Mouse (Mus musculus) layer of hippocampus, postnatal 36 days (tissue): ENCODE data around the gene Bnc2. TPM values are rescaled to one million over a fixed set of nuclear protein-coding genes. Genes with fewer than 3 reads are reported as not detected.

Source experiments
- DNase-seq, 2 experiments: peaks; one replicate each; pipeline ENCODE4 v3.0.0; 2022
- total RNA-seq, 2 experiments: library from RNA; stranded (reverse); gene quantifications; 2 replicates each; pipeline ENCODE4 v1.2.3; 2021

Gene Bnc2
- total RNA-seq, 2 experiments from 2014 or later: 0.92 to 1.9 TPM

DNA sequence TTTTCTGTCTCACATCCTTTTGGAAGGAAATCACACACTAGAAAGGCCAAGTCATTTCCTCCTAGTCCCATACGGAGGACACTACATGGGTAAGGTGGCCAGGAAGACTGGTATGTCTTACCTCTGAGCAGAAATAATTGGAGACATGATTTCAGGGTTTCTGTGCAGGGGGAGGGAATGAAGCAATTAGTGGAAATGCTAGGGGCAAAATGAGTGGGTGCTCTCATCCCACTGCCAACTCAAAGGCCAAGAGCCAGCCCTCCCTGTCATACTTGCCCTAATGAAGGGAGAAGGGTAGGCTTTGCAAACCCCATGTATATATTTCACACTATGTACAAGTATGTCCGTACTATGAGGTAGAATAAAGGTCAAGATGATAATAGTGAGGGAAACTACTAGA lies 263.6 kb downstream of the Bnc2 start:
- no peak for DNase-seq

DNA sequence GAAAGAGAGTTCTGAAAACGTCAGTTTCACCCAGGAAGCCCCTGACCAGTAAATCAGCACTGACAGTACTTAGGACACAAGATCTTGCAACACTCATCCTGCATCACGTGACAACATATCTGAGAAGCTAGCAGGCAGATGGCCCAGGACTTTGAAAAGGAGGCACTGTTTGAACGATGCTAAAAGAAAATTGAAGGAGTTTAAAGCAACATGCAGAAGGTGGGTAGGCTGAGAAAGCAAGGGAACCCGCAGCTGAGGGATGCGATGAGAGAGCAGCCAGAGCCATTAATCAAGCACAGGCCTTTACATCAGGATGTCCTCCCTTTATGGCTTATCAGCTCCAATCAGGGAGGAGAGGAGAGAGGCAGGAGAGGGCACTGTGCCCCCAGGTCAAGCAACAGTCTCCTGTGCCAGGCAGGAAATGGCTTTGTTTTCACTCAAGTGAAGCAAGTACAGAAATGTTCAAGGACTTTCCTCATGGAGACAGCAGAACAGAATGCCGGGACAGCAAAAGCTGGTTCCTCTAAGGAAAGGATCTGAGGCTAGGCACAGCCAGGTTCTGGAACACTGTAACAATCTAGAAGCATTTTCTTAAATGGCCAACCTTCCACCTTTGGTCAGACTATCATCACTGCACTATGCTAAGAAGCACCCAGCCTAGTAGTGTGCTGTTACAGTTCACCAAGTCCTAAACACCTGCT lies 267.6 kb downstream of the Bnc2 start:
- no peak for DNase-seq

DNA sequence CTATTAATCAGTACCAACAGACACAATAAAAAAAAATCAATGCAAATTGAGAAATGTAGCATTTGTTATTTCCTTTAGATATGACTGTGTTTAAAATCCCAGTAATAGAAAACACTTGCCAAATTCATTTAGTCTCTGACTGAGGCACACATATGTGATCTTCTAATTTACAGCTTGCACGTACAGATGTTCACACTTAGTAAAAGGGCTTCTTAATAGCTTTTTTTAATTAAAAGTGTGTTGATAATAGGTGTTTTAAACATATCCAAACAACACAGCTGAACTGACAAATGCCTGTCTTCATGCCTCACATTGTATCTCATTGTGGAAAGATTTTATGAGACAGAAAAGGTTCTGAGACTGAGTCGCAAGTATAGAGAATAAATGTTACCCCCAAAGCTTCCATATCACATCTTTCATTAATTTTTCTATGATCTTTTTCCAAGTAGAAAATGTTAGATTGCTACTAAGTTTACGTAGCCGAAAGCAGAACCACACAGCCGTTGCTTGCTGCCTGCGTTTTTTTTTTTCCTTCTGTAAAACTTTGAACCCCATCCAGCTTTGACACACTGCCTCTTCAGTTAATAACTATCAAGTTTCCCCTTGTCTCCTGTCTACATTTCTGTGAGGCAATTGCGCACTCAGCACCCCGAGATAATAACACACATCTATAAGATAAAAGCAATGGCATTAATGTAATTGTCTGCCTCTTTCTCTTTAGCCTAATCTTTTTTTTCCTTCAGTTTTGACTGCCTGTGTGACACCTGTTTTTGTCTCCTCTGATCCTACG lies 271.5 kb downstream of the Bnc2 start:
- DNase-seq: no peak

DNA sequence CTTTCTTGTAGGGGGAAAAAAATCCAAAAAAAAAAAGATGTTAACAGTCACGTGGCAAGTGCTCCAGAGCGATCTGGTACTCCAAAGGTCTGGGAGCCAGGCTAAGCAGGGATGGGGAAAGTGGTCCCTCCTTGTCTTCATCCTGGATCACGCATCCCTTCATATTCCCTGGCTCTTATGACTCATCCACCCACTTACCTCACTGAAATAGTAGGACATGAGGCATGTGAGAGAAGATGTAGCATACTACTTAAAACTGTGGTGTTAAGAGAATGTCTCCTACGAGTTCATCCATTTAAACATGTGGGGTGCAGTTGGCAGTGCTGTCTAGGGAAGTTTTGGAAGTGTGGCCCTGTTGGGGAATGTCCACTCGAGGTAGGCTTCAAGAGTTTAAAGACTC lies 286.1 kb downstream of the Bnc2 start:
- no peak for DNase-seq

DNA sequence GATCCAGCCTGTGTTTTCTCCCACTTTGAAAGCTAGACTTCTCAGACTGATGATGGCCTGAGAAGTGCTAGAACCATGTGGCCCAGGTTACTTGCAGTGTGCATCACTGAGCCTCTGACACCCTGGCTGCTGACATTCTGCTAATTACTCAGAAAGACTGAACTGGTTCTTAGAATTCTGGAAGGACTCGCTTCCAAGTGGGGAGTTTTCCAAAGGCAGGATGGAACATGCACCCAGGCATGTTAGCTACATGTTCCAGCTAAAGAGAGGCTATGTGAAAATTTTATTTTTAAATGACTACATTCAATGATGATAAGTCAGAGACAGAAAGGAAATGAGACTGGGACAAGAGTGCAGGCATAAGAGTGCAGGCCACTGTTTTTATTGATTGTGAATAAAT lies 289.9 kb downstream of the Bnc2 start:
- no peak for DNase-seq

DNA sequence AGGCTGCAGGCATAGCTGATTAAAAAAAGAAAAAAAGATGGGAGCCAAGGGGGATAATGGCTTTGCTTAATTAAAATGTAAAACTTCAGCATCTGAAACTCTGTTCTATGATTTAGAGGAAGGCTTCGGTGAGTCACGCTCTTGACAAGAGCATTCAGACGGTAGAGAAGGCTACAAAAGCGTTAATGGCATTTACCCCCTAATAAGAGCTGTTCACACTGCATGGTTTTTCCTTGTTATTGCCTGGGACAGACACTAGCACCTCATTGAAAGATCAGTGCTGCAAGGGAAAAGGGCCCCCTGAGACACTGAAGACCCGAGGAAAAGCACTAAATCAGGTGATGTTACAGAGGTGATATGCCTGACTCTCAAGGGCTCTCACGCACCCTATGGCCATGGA lies 295.8 kb downstream of the Bnc2 start:
- no peak for DNase-seq

DNA sequence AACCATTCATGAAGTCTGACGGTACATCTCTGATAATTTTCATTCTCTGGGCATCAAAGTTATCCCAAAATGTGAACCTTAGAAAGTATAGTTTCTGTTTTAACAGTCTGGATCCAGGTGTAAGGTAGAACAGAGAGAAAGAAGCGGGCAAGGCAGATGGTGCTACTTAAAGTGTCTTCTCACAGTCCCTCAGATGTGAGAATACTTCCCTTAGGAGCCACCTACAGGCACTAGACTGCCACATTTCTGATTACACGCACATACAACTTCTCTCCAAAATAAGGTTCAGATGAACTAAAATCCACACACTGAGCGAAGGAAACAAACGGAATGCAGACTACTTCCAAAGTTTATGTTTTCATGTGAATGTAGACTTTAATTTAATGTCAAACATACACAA lies 297.6 kb downstream of the Bnc2 start:
- no peak for DNase-seq

DNA sequence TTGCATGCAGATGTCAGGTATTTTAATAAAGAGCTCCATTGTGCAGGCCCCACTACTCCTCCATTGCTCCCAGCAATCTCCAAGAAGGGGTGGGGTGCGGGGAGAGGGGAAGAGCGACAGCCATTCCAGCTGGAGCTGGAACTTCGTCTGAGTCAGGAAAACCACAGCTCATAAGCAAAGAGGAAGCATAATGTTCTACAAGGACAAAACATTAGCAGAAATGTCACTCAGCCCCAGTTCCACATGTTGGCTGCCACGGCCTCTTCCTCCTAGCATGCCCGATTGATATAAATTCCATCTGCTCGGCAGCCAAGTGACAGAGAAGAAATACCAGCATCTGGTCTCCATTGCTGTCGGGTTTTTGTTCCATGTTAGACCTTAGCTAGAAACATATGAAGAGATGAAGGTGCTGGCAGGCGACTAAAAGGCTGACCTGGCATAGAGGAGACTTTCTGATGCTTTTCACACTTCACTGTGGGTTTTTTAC lies 312.7 kb downstream of the Bnc2 start:
- no peak for DNase-seq

DNA sequence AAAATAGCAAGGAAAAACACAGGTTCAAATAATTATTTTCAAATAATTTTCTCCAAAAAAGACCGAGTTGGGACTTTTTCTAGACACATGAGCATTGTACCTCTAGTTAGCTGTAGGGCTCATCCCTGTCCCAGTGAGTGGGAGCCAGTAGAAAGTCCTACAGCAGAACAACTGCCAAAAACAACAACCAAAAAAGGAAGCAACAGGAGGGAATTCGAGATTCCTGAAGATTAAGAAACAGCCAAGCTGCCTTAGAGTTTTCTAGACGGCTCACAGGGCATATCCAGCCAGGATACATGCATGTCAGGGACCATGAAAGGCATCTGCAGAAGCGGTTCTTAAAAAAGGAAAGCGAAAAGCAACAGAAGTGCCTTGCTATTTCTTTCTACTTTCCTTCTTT lies 313.9 kb downstream of the Bnc2 start:
- DNase-seq: no peak

DNA sequence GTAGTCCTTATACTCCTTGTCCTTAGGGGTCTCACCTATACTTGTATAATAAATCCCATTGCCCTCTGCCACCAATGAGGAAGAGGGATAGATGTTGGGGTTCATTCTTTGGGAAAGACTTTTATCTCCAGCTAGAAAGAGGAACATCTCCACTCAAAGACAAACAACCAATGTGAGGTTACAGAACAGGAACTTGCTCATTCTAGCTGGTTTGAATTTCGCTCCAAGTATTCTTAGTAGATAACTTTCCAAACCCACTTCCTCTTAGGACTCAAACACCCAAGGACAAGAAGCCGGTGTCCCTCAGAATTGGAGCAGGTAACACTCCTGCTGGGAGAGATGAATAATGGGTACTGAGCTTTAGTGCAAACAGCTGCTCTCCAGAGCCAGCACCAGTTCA lies 315.1 kb downstream of the Bnc2 start:
- DNase-seq: no peak

DNA sequence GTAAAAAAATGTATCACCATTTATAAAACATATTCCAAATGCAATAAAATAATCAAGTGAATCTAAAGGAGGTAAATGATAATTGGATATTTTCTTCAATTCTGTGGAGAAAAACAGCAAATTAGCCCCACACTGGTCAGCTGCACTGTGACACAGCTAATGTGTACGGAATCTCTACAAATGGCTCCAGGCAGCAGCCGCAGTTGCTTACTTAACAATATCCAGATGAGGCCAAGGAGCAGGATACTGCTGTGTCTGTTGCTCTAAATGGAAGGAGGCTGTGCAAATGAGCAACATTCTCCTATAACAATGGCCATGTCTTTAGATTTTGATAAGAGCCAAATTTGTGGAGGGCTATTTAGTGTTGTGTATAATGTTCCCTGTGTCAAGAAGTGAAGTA lies 316.9 kb downstream of the Bnc2 start:
- no peak for DNase-seq

DNA sequence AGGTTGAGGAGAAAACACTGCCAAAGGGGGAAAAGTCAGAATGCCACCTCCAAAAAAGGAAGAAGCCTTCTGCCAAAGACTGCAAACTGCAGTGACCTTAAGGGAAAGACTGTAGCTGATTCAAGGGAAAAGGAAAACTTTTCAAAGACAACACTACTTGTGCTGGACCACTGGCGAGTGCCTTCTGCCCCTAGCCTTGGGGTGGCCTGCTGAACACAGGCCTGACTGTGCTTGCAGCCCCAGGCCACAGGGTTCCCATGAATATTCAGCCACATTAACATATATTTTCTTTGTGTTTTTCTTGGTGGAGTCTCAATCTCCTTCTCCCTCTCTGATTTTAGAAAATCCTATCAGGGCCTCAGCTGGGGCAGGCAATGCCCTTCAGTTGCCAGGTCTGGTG lies 317.7 kb downstream of the Bnc2 start:
- no peak for DNase-seq

DNA sequence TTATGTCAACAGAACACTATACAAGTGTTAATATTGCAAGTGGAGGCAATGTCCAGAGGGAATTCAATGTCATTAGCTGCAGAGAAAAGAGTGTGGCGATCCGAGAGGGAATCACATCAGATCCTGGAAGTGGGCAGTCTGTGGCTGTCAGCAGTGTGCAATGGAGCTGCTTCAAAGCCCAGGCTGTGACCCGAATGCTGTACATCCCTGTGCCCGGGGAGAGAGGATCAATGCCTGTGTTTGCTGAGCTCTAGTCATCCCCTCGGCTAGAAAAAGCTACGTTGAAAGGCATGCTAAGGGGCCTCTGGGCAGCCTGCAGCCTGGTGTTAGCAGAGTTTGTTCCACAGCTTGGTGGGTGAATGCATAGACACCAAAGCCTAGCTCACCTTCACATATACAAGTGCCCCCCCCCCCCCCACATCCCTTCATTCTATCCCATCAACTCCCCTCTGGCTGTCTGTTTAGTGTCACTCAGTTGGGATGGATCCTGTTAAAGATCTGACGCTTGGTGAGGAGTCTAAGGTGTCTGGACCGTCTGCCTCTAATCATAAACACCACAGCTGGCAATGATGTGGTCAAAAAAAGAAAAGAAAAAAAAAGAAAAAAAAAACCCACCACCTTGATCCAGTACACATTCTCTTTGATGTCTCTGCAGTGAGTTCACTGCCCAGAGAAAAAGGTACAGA lies 318.5 kb downstream of the Bnc2 start:
- no peak for DNase-seq

DNA sequence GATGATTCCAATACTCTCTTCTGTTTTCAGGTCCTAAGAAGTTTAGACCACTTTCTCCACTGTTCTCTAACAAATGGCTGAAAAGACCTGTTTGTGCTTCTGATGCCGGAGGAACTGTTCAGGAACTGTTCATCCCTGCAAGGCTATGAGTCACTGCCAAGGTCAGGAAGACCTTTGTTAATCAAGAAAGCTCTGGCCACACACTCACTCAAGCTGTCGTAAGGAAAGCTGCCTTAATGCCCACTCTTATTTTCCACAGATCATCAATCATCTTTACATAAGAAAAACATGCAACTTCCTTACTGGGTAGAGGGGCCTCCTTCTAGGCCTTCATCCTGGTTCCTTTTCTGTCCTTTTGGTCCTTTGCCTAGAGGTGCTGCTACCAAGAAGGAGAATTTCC lies 322.4 kb downstream of the Bnc2 start:
- DNase-seq: no peak

DNA sequence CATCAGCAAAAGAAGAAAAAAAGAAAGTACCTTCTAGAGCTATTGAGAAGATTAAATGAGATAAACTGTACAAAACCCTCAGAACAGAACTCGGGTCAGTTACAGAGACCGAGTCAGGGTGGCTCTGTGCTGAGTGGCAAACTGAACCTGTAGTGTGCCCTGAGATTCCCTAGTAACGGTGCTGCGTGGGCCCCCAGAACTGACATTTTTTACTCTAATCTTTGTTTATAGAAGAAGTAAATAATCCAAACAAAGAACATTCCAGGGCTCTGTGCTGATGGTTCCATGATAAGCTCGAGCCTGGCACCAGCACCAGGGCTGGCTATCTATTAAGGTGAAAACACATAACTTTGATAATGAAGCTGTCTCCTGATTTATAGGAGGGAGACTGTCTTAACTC lies 325.5 kb downstream of the Bnc2 start:
- DNase-seq: no peak

DNA sequence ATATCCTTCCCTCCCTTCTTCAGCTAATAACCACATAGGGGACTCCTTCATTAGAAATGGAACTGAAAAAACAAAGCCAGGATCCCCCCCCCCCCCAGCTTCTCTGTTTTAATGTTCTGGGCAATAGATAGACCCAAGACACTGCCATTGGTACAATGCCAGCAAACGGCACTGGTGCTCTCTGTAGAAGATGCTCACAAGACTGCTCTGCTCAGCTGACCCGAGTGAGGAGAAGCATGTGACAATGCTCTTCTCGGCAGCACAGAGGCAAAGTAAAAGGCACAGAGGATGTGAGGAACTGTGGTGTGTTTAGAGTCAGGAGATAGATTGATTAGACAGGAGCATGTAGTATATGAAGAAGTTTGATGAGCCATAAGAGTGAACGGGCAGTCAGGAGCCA lies 335.9 kb downstream of the Bnc2 start:
- no peak for DNase-seq

DNA sequence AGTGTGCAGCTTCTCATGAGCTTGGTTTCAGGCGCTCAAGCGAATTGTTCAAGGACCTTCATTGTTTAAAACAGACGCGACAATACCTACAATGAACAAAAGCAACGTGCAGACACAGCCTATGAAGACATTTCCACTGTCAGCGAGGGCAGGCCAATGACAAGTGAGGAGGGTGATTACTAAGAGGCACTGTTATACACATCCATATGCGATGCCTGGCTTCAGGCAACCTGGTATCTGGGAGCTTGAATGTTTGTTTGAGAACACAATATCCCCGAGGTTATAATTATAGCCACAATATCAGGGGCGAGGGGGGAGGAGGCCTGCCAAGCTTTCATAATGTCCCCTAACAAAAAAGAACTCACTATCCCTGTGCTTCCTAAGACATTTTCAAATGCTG lies 343.1 kb downstream of the Bnc2 start:
- DNase-seq: no peak

DNA sequence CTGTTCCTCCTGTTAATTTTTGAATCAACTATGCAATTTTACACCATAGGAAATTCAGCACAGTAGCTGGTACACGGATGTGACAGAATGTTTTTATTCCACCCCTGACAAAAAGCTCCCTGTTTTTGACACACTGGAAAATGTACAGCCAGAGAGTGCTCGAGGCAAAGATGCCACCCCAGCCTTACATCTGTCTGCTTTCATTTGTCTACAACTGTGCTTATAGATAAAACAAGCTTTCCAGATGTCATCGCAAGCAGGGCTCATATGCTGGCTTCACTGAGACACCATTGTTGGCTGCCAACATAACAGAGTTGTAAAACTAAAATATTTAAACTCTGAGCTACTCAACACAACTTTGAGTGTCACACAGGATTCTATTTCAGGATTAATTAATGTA lies 343.6 kb downstream of the Bnc2 start:
- peak in 1 of 2 experiments; percentile 6 for DNase-seq

DNA sequence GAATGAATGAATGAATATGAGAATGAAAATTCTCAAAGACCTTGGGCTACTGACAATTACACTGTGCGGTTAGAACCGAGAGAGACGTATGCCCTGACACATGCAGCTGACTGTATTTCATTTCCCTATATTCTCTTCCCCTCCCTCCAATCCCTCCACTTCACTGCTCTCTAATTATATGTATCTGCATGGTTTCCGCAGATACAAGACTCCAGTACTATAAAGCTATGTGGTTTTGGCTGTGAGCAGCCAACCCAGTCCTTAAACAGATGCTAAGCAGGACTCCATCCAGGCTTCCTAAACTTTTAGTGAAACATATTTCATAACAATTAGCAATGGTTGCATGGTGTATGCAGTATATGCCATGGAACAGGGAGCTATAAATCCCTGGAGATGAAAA lies 344.6 kb downstream of the Bnc2 start:
- DNase-seq: no peak

DNA sequence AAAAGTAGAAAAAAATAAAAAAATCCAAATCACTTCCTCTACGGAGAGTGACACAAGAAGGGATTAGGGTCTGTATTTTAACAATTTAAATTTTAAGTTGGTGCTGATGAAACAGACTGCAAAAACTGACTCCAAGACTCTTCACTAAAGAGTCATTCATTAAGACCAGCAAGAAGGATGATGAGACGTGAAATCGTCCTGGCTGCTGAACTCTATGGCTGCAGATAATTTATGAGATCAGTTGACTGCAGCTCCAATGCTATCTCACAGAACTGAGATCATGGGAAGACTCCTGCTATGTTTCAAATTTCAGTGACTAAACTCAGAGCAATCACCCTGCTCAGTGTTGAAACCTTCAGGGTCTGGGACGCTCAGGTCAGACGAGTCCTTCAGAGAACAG lies 345.4 kb downstream of the Bnc2 start:
- DNase-seq: no peak

DNA sequence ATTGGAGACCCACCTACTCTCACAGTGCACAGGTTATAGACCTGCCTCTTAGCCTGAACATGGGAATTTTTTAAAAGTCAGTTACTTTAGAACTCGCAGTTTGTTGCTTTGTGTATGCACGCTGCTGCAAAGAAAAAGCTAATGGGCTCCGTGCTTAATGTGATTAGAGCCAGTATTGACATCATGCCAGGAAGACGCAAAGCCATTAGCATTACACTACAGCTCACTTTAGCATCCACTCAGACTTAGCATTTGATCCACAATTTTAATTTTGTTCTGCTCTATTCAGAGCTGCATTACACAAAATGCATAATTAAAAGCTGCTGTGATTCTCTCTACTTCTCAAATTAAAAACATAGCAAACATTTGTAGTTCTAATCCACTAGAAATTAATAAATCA lies 350.7 kb downstream of the Bnc2 start:
- DNase-seq: no peak

DNA sequence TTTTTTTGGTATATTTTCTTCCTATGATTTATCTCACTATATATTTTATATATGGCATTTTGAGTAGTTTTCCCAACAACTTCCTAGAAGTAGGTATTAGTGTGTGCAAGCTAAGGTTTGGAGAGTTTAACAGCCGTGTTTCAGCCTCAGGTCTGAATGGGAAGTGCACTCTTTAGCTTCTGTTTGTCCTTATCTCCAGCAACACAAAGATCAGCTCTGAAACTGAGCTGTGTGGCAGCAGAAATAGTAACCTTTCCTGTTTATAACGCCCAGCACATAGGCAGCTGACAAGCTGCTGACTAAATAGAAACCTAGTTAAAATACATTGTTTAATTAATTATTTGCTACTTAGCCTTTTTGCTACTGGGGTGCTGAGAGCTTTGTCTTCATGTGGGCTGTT lies 353.5 kb downstream of the Bnc2 start:
- no peak for DNase-seq

DNA sequence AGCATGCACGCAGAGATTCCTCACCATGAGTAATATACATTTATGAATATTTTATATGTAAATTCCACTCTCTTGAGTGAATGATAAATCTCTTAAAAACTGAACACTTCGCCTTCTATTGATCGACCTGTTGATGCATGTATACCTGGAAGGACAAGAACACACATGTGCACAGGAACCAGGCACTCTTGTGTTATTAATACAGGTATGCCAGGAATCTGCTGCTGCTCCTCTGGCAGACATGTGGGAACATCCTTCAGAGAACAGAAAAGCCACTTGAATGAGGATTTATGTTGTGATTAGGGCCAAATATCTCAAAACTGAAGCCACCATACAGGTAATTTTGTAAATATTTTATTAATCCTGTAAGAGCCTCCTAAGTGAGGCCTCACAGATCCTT lies 357.7 kb downstream of the Bnc2 start:
- DNase-seq: no peak

DNA sequence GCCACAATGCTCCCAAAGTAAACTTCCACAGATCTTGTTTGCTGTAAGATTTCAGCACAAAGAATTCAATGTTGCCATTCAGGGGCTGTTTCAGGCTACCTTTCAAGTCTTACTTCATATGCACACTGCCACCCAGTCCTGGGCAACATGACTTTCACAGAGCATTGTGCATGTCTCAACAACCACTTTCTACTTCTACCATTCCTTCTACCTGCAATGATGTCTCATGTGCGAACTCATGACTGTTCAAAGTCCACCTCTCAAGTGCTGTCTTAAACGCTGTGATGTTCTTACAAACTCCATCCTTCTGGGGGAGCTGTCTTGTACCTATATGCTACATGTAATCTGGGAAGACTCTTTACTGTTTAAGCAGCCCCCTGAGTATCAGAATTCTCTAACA lies 363.7 kb downstream of the Bnc2 start:
- DNase-seq: no peak
